Mouse (Mus musculus) limb, embryonic 11.5 days (tissue): ENCODE results near the gene Gosr2. TPM values are rescaled to one million over a fixed set of nuclear protein-coding genes. Genes with fewer than 3 reads are reported as not detected.
"Not testable (repeated sequence)": the region's sequence is repeated elsewhere in the genome, so short reads cannot be mapped to it uniquely, and the experiment has no call there.

Experiments
- ATAC-seq: fragments of 200-750 bp; cut with Nextera tagmentation; 2 replicates; pipeline ENCODE4 v1.8.0; 2017; ENCODE audit warnings: low read depth; ENCODE audit not compliant: insufficient number of reproducible peaks, low FRiP score, low TSS enrichment
- DNase-seq: peaks from one replicate; pipeline ENCODE4 v3.0.0-alpha.2; 2015; ENCODE audit warnings: low spot score
- H3K27ac ChIP-seq: fragments of 300-500 bp; sonication (generic); replicated peaks from 2 replicates; pipeline ENCODE4 v1.5.1; 2014; ENCODE audit warnings: low read depth, mild to moderate bottlenecking, low read length
- H3K27me3 ChIP-seq: fragments of 300-500 bp; sonication (generic); 2 replicates; pipeline ENCODE4 v1.6.1; 2014; ENCODE audit warnings: mild to moderate bottlenecking, low read length, mixed read lengths; ENCODE audit not compliant: control insufficient read depth, insufficient read depth
- H3K36me3 ChIP-seq: fragments of 300-500 bp; sonication (generic); 2 replicates; pipeline ENCODE4 v1.6.1; 2014; ENCODE audit warnings: mild to moderate bottlenecking, low read length, moderate library complexity, mixed read lengths; ENCODE audit not compliant: control insufficient read depth, insufficient read depth
- H3K4me1 ChIP-seq: fragments of 300-500 bp; sonication (generic); 2 replicates; pipeline ENCODE4 v1.6.1; 2014; ENCODE audit warnings: low read length, mixed read lengths; ENCODE audit not compliant: control insufficient read depth, insufficient read depth
- H3K4me2 ChIP-seq: fragments of 300-500 bp; sonication (generic); 2 replicates; pipeline ENCODE4 v1.6.1; 2014; ENCODE audit warnings: low read depth, mild to moderate bottlenecking, moderate library complexity; ENCODE audit not compliant: severe bottlenecking
- H3K4me3 ChIP-seq: fragments of 300-500 bp; sonication (generic); 2 replicates; pipeline ENCODE4 v1.5.1; 2014; ENCODE audit warnings: low read depth, low read length
- H3K9ac ChIP-seq: fragments of 300-500 bp; sonication (generic); 2 replicates; pipeline ENCODE4 v1.6.1; 2014; ENCODE audit warnings: mild to moderate bottlenecking, low read length
- H3K9me3 ChIP-seq: fragments of 300-500 bp; sonication (generic); 2 replicates; pipeline ENCODE4 v1.6.1; 2016; ENCODE audit warnings: low read length; ENCODE audit not compliant: control insufficient read depth
- WGBS: fragments of 180-500 bp; shearing (Covaris S2); extraction: QIAGEN DNeasy Blood & Tissue Kit; methylation state at CpG from one replicate; pipeline ENCODE4 v1.1.7; 2014; 5-methylcytosine and 5-hydroxymethylcytosine counted together
- polyA plus RNA-seq: library from polyadenylated mRNA; unstranded; fragments of >200 nt; fragmentation: Nextera tagmentation; extraction: Ambion mirVana; gene quantifications from 2 replicates; pipeline ENCODE4 v1.2.1, GENCODE M21; 2014

Gene Gosr2
- polyA plus RNA-seq, 1 experiment from 2014 or later = 83.2 TPM

DNA sequence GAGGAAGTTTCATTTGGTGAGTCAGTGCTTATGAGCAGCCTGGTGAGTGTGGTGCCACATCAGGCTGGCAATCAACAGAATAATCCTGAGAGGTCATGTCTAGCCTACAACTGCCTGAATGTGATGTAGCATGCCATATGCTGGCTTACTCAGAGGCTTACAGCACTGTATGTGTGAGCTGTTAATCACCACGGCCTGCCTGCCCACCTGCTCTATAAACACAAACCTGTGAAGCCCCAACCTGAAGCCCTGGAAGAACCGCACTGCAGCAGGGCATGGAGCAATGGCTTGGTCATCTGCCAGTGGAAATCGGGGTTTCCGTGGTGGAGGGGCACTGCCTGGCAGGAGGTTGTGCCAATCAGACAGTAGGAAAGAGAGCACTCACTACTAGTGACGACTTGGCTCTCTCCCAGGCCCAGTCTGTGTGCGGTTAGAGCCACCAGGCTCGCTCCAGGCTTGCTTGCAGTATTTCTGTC is 12.4 kb downstream of the Gosr2 start:
- WGBS = 93% methylated on average over 7 of the region's 7 CpGs
- H3K27ac ChIP-seq = no peak overlapping the region
- H3K4me3 ChIP-seq = no peak overlapping the region
- H3K36me3 ChIP-seq = peaks cover 18% of the 10 kb centered on the region
- H3K4me1 ChIP-seq = no peaks in the 10 kb centered on the region
- H3K27me3 ChIP-seq = no peaks in the 10 kb centered on the region
- H3K9ac ChIP-seq = no peak overlapping the region
- H3K4me2 ChIP-seq = no peak overlapping the region
- DNase-seq (no peak), ATAC-seq (no peak)
- H3K9me3 ChIP-seq = no peaks in the 10 kb centered on the region

DNA sequence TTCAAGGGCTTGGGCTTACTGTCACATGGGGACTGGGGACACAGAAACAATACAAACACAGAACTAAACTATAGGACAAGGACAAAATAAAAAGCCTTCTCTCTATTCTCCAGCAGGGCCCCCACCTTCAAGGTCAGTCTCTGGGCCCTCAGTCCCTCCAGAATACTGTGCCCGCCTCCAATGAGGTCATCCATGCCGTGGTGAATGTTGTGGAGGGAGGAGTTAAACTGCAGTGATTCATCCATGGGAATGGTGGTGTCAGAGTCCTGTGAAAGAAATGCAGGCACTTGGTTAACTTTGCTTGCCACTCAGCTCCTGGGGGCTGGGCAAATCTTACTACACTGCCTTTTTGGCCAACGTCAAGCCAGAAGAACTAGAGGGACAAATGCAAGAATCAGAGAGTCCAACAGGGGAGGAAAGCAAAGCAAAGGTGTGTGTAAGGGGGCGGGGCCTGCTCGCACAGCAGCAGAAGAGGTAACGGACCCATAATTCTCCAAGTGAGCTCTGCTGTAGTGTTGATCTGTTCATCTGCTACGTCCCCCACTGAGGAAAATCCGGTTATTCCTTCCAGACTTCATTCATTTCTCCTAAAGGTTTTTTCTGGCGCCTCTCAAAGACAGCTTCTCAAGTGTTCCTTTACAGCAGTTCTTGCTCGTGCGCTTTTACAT is 13.9 kb downstream of the Gosr2 start:
- DNase-seq = no peak
- no peak overlapping the region for H3K9ac ChIP-seq
- H3K4me2 ChIP-seq = no peak overlapping the region
- no peak for ATAC-seq
- 94% methylated on average over 11 of the region's 11 CpGs for WGBS
- peaks cover 18% of the 10 kb centered on the region for H3K36me3 ChIP-seq
- no peaks in the 10 kb centered on the region for H3K27me3 ChIP-seq
- H3K4me3 ChIP-seq = no peak overlapping the region
- H3K4me1 ChIP-seq = no peaks in the 10 kb centered on the region
- no peak overlapping the region for H3K27ac ChIP-seq
- H3K9me3 ChIP-seq = no peaks in the 10 kb centered on the region

DNA sequence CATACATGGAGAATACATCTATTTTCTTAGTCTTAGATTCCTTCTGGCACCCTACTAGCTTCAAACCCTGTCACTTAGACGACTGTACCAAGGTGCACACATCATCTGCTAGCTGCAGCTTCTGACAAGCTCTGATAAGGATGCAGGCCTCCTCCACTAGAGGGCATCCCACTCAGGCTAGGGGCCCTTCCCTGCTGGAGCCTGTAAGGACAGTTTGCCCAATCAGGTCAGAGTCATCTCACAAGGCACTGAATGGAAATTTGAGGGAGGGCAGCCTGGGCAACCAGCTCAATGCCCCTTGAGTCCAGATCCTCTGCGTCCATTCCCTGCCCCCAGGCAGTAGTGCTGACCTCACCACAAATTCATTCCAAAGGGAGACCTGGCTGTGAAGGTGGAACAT is 20.7 kb downstream of the Gosr2 start:
- H3K36me3 ChIP-seq, H3K27ac ChIP-seq, H3K4me1 ChIP-seq, H3K9ac ChIP-seq, H3K4me2 ChIP-seq, H3K4me3 ChIP-seq, H3K9me3 ChIP-seq, ATAC-seq, H3K27me3 ChIP-seq: not testable (repeated sequence)
- 47% methylated on average over 2 of the region's 2 CpGs for WGBS
- DNase-seq = peak; percentile 47

DNA sequence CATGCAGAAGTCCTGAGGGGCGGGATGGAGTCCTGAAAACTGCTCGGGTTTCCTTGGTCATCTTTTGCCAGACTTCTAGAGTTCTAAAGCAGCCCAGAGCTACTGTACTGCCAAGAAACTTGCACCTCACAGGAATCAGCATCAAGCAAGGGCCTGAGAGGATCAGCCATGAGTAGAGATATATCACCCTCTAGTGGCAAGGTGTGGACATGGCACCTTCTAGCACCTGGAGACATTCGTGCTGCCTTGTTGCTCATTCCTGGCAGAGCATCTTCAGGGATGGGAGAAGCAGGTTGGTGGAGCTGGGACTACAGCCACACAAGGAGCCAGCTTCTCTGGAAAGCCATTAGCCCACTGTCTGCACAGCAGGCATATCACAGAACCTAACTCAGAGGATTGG is 22.1 kb downstream of the Gosr2 start:
- Histone ChIP-seq H3K4me2 (no peak overlapping the region), H3K4me1 (no peaks in the 10 kb centered on the region), H3K9ac (no peak overlapping the region), H3K27ac (no peak overlapping the region), H3K36me3 (peaks cover 4% of the 10 kb centered on the region; the same call in 1 of the 2 replicates), H3K9me3 (no peaks in the 10 kb centered on the region), H3K27me3 (no peaks in the 10 kb centered on the region), H3K4me3 (no peak overlapping the region)
- WGBS = 38% methylated on average over 3 of the region's 3 CpGs
- ATAC-seq (no peak), DNase-seq (peak; percentile 82)

DNA sequence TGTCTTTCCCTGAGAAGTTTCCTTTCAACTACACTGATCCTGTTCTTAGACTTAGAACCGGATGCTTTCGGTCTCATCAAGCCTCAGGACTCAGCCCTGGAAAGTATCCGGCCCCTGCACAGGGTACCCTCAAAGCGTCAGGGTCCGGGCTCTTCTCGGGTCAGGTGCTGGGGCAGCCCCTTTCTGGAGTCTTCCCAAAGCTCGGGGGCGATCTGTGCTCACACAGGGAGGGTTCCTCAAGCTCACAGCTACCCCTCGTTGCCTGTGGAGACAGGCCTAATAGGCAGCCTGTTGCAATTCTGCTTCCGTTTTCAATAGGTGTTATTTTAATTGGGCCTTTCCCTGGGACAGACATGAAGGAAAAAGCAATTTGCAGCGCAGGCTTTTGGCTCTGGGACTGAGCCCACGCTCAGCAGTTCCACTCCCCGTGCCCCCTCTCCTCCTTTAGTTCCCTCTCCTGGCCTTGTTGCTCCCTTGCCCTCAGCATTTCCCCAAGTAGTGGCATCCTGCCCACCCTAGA is 30.7 kb downstream of the Gosr2 start:
- Histone ChIP-seq H3K4me3 (no peak overlapping the region), H3K27ac (no peak overlapping the region), H3K4me2 (no peak overlapping the region), H3K36me3 (no peaks in the 10 kb centered on the region), H3K9ac (no peak overlapping the region), H3K4me1 (peaks cover 2% of the 10 kb centered on the region; the same call in 1 of the 2 replicates), H3K9me3 (no peaks in the 10 kb centered on the region), H3K27me3 (no peaks in the 10 kb centered on the region)
- WGBS = 51% methylated on average over 13 of the region's 13 CpGs
- ATAC-seq (no peak), DNase-seq (no peak)

DNA sequence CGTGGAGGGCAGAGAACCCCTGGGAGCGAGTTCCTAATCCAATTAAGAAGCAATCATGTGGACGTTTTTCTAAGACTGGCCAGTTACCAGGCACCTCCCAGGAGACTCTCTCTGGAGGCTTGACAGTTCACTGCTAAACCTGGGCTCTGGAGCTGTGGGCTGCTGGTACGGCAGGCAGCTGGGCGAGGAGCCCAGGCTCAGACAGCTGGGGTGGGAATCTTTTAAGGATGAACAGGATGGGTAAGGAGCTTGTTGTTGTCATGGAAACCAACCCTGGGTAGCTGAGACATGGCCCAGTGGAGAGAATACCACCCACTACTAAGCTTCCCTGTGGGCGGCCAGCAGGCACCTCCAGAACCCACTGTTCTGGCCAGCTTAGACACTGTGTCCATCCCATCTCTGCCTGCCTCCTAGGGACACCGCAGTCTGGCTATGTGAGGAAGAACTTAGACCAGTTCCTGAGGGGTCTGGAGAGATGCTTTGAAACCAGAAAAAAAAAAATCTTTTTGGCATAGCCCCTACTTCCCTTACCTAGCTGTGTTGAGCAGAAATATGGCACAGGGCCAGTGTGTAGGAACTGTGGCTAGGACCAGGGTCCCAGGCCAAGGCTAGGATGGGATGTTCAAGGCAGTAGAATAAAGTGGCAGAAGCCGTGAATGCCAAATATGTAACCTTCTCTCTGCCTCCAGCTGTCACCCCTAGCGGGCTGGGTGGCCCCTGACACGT is 31.4 kb downstream of the Gosr2 start:
- Histone ChIP-seq H3K27me3 (no peaks in the 10 kb centered on the region), H3K36me3 (no peaks in the 10 kb centered on the region), H3K27ac (no peak overlapping the region), H3K4me1 (peaks cover 2% of the 10 kb centered on the region; the same call in 1 of the 2 replicates), H3K9me3 (no peaks in the 10 kb centered on the region), H3K9ac (no peak overlapping the region), H3K4me3 (no peak overlapping the region), H3K4me2 (no peak overlapping the region)
- ATAC-seq (no peak), DNase-seq (no peak)
- 39% methylated on average over 10 of the region's 10 CpGs for WGBS

DNA sequence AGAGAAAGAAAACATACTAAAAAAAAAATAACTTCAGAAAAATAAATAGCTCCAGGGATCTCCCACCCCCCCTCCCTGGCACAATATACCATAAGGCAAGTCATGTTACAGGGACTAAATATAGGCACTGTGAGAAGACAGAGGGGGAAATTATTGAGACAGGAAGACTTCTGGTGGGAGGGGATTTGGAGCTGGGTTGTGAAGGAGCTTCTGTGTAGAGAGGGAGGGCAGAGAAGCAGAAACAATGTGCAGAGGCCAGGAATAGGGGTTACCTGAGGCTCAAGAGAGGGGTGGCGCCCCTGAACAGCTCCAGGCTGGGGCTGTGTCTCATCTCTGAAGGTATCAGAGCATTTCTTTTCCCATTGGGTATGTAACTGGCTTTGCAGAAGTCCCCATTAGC is 32.0 kb downstream of the Gosr2 start:
- no peaks in the 10 kb centered on the region for H3K36me3 ChIP-seq
- no peak overlapping the region for H3K4me2 ChIP-seq
- H3K4me1 ChIP-seq = peaks cover 2% of the 10 kb centered on the region; the same call in 1 of the 2 replicates
- no peak overlapping the region for H3K27ac ChIP-seq
- DNase-seq (no peak), ATAC-seq (no peak)
- WGBS = 80% methylated on average over 1 of the region's 1 CpGs
- H3K4me3 ChIP-seq = no peak overlapping the region
- H3K27me3 ChIP-seq = no peaks in the 10 kb centered on the region
- H3K9ac ChIP-seq = no peak overlapping the region
- H3K9me3 ChIP-seq = no peaks in the 10 kb centered on the region

DNA sequence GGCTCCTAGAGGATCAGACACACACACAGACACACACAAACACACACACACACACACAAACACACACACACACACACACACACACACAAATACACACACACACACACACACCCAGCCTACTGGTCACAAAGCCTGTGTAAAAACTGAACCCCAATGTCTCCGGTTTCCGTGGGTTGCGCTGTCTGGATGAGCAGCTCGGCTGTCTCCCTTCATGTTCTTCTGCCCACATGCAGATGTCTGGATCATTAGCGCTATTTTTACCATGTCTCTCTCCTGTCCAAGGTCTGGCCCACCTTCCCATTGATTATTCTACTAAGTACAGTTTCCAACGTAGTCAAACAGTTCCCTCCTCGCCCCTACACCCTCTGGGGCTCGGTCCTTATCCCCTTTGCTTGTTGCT is 34.6 kb downstream of the Gosr2 start:
- H3K4me1 ChIP-seq = peaks cover 2% of the 10 kb centered on the region; the same call in 1 of the 2 replicates
- no peak overlapping the region for H3K4me2 ChIP-seq
- ATAC-seq (no peak), DNase-seq (no peak)
- no peaks in the 10 kb centered on the region for H3K36me3 ChIP-seq
- no peak overlapping the region for H3K27ac ChIP-seq
- no peaks in the 10 kb centered on the region for H3K9me3 ChIP-seq
- H3K27me3 ChIP-seq = no peaks in the 10 kb centered on the region
- WGBS = 87% methylated on average over 8 of the region's 8 CpGs
- no peak overlapping the region for H3K9ac ChIP-seq
- H3K4me3 ChIP-seq = no peak overlapping the region
